Mouse (Mus musculus) intestine, embryonic 14.5 days (tissue): ENCODE data around the gene Rxra. TPM values are rescaled to one million over a fixed set of nuclear protein-coding genes. Genes with fewer than 3 reads are reported as not detected.

Source experiments
- ATAC-seq: fragments of 200-750 bp; cut with Nextera tagmentation; replicated peaks from 2 replicates; pipeline ENCODE4 v1.8.0; 2017; ENCODE audit warnings: low read depth, moderate number of reproducible peaks, moderate TSS enrichment, moderate library complexity; ENCODE audit not compliant: low FRiP score, low TSS enrichment
- DNase-seq: peaks from one replicate; pipeline ENCODE4 v3.0.0-alpha.2; 2018; ENCODE audit warnings: low spot score
- H3K27ac ChIP-seq: fragments of 300-500 bp; sonication (generic); 2 replicates; pipeline ENCODE4 v1.5.1; 2014; ENCODE audit warnings: low read depth, mild to moderate bottlenecking, control low read depth
- H3K27me3 ChIP-seq: fragments of 300-500 bp; sonication (generic); replicated peaks from 2 replicates; pipeline ENCODE4 v1.6.1; 2014; ENCODE audit warnings: low read length, control low read depth; ENCODE audit not compliant: control insufficient read depth, insufficient read depth
- H3K36me3 ChIP-seq: fragments of 300-500 bp; sonication (generic); 2 replicates; pipeline ENCODE4 v1.6.1; 2014; ENCODE audit warnings: low read length, control low read depth; ENCODE audit not compliant: control insufficient read depth, insufficient read depth
- H3K4me1 ChIP-seq: fragments of 300-500 bp; sonication (generic); replicated peaks from 2 replicates; pipeline ENCODE4 v1.6.1; 2014; ENCODE audit warnings: low read length, control low read depth, mixed read lengths; ENCODE audit not compliant: control insufficient read depth, insufficient read depth
- H3K4me2 ChIP-seq: fragments of 300-500 bp; sonication (generic); 2 replicates; pipeline ENCODE4 v1.6.1; 2014; ENCODE audit warnings: low read length
- H3K4me3 ChIP-seq: fragments of 300-500 bp; sonication (generic); 2 replicates; pipeline ENCODE4 v1.5.1; 2014; ENCODE audit warnings: low read depth, low read length, control low read depth, mixed read lengths
- H3K9ac ChIP-seq: fragments of 300-500 bp; sonication (generic); 2 replicates; pipeline ENCODE4 v1.6.1; 2014; ENCODE audit warnings: mild to moderate bottlenecking, low read length
- H3K9me3 ChIP-seq: fragments of 300-500 bp; sonication (generic); 2 replicates; pipeline ENCODE4 v1.6.1; 2016; ENCODE audit warnings: low read length, control low read depth; ENCODE audit not compliant: control insufficient read depth
- WGBS: fragments of 180-500 bp; shearing (Covaris S2); extraction: QIAGEN DNeasy Blood & Tissue Kit; methylation state at CpG from one replicate; pipeline ENCODE4 v1.1.7; 2014; 5-methylcytosine and 5-hydroxymethylcytosine counted together
- polyA plus RNA-seq: library from polyadenylated mRNA; unstranded; fragments of >200 nt; fragmentation: Nextera tagmentation; extraction: Ambion mirVana; gene quantifications from 2 replicates; pipeline ENCODE4 v1.2.1, GENCODE M21; 2014

Gene Rxra
- polyA plus RNA-seq, 1 experiment from 2014 or later, result 8.3 TPM

- Histone ChIP-seq H3K36me3 (no peaks in the 10 kb centered on the region), H3K4me1 (peaks cover 36% of the 10 kb centered on the region), H3K4me2 (no peak overlapping the region), H3K9me3 (no peaks in the 10 kb centered on the region), H3K4me3 (no peak overlapping the region), H3K27me3 (no peaks in the 10 kb centered on the region), H3K27ac (no peak overlapping the region), H3K9ac (no peak overlapping the region)
- 70% methylated on average over 13 of the region's 13 CpGs for WGBS
- ATAC-seq (no peak; the same call in 1 of the 2 replicates), DNase-seq (no peak)
Measured at GRCm38 (mm10) chr2:27730002-27730905, 54.0 kb downstream of the Rxra start.

- ATAC-seq, result no peak
- WGBS, result 32% methylated on average over 2 of the region's 2 CpGs
Measured at GRCm38 (mm10) chr2:27733021-27733420, 56.8 kb downstream of the Rxra start.

GRCm38 (mm10) chr2:27734328-27734727 lies 58.1 kb downstream of the Rxra start:
- H3K36me3 ChIP-seq, result peaks cover 19% of the 10 kb centered on the region
- H3K9ac ChIP-seq, result no peak overlapping the region
- DNase-seq (no peak), ATAC-seq (no peak)
- no peaks in the 10 kb centered on the region for H3K27me3 ChIP-seq
- H3K4me1 ChIP-seq, result peaks cover 42% of the 10 kb centered on the region
- no peak overlapping the region for H3K27ac ChIP-seq
- no peak overlapping the region for H3K4me3 ChIP-seq
- H3K9me3 ChIP-seq, result no peaks in the 10 kb centered on the region
- no peak overlapping the region for H3K4me2 ChIP-seq
- 12% methylated on average over 1 of the region's 1 CpGs for WGBS

More at GRCm38 (mm10) chr2:27733021-27733420, 56.8 kb downstream of the Rxra start:
- DNase-seq, result no peak
- H3K4me3 ChIP-seq, result no peak overlapping the region
- no peak overlapping the region for H3K9ac ChIP-seq
- peaks cover 36% of the 10 kb centered on the region for H3K4me1 ChIP-seq
- H3K27me3 ChIP-seq, result no peaks in the 10 kb centered on the region
- H3K27ac ChIP-seq, result no peak overlapping the region
- H3K4me2 ChIP-seq, result no peak overlapping the region
- peaks cover 10% of the 10 kb centered on the region for H3K36me3 ChIP-seq
- H3K9me3 ChIP-seq, result no peaks in the 10 kb centered on the region

- Histone ChIP-seq H3K4me2 (no peak overlapping the region), H3K27ac (no peak overlapping the region), H3K27me3 (no peaks in the 10 kb centered on the region), H3K4me3 (no peak overlapping the region), H3K9me3 (no peaks in the 10 kb centered on the region), H3K36me3 (peaks cover 19% of the 10 kb centered on the region), H3K4me1 (peaks cover 46% of the 10 kb centered on the region), H3K9ac (no peak overlapping the region)
- no peak for DNase-seq
- no peak for ATAC-seq
- 79% methylated on average over 2 of the region's 2 CpGs for WGBS
Measured at GRCm38 (mm10) chr2:27734800-27735199, 58.6 kb downstream of the Rxra start.

GRCm38 (mm10) chr2:27736802-27737201 lies 60.6 kb downstream of the Rxra start:
- Histone ChIP-seq H3K4me3 (no peak overlapping the region), H3K4me2 (no peak overlapping the region), H3K4me1 (peaks cover 54% of the 10 kb centered on the region), H3K27me3 (no peaks in the 10 kb centered on the region), H3K9me3 (no peaks in the 10 kb centered on the region), H3K36me3 (peaks cover 29% of the 10 kb centered on the region), H3K9ac (no peak overlapping the region), H3K27ac (no peak overlapping the region)
- DNase-seq, result no peak
- WGBS, result 86% methylated on average over 5 of the region's 5 CpGs
- no peak for ATAC-seq

- Histone ChIP-seq H3K4me3 (no peak overlapping the region), H3K4me2 (no peak overlapping the region), H3K27me3 (no peaks in the 10 kb centered on the region), H3K9ac (no peak overlapping the region), H3K36me3 (peaks cover 45% of the 10 kb centered on the region), H3K4me1 (peaks cover 39% of the 10 kb centered on the region), H3K27ac (no peak overlapping the region), H3K9me3 (no peaks in the 10 kb centered on the region)
- ATAC-seq, result no peak
- WGBS, result 89% methylated on average over 3 of the region's 3 CpGs
- no peak for DNase-seq
Measured at GRCm38 (mm10) chr2:27738396-27738795, 62.2 kb downstream of the Rxra start.

GRCm38 (mm10) chr2:27740091-27740608 lies 63.9 kb downstream of the Rxra start:
- H3K9ac ChIP-seq, result peak overlapping the region; percentile 17; the same call in 1 of the 2 replicates
- peak overlapping the region; percentile 62 for H3K27ac ChIP-seq
- no peaks in the 10 kb centered on the region for H3K27me3 ChIP-seq
- H3K36me3 ChIP-seq, result peaks cover 51% of the 10 kb centered on the region
- 5% methylated on average over 16 of the region's 16 CpGs for whole genome bisulfite sequencing
- no peaks in the 10 kb centered on the region for H3K9me3 ChIP-seq
- H3K4me2 ChIP-seq, result peak overlapping the region; percentile 25; the same call in 1 of the 2 replicates
- peaks cover 35% of the 10 kb centered on the region for H3K4me1 ChIP-seq
- H3K4me3 ChIP-seq, result no peak overlapping the region
- peak; percentile 90 for DNase-seq
- peak; percentile 66 for ATAC-seq

- Histone ChIP-seq H3K27me3 (no peaks in the 10 kb centered on the region), H3K9me3 (no peaks in the 10 kb centered on the region), H3K36me3 (peaks cover 47% of the 10 kb centered on the region), H3K9ac (no peak overlapping the region), H3K4me1 (peaks cover 50% of the 10 kb centered on the region), H3K4me3 (no peak overlapping the region), H3K27ac (no peak overlapping the region), H3K4me2 (no peak overlapping the region)
- 100% methylated on average over 1 of the region's 1 CpGs for WGBS
- no peak for ATAC-seq
- no peak for DNase-seq
Measured at GRCm38 (mm10) chr2:27743177-27743576, 66.9 kb downstream of the Rxra start.
